Mouse (Mus musculus) testis, adult 2 months (tissue): ENCODE data around the gene Gm20388. TPM values are rescaled to one million over a fixed set of nuclear protein-coding genes. Genes with fewer than 3 reads are reported as not detected.
A peak's percentile ranks its signal among the peaks of the same experiment; 100 is the strongest.

Experiments
- H3K27ac ChIP-seq: fragments of 200-500 bp; 2 replicates; pipeline ENCODE4 v1.5.1; 2012; ENCODE audit warnings: low read depth, low read length; ENCODE audit not compliant: control insufficient read depth, insufficient read depth
- H3K27me3 ChIP-seq: fragments of 200-500 bp; 2 replicates; pipeline ENCODE4 v1.6.1; 2012; ENCODE audit warnings: mild to moderate bottlenecking, low read length, moderate library complexity; ENCODE audit not compliant: control insufficient read depth, insufficient read depth
- H3K36me3 ChIP-seq: fragments of 200-500 bp; 2 replicates; pipeline ENCODE4 v1.6.1; 2012; ENCODE audit warnings: mild to moderate bottlenecking, low read length; ENCODE audit not compliant: control insufficient read depth, insufficient read depth
- H3K4me1 ChIP-seq: fragments of 200-500 bp; 2 replicates; pipeline ENCODE4 v1.6.1; 2012; ENCODE audit warnings: low read length; ENCODE audit not compliant: control insufficient read depth, insufficient read depth
- H3K4me3 ChIP-seq: fragments of 200-500 bp; 2 replicates; pipeline ENCODE4 v1.5.1; 2012; ENCODE audit warnings: low read depth, mild to moderate bottlenecking, low read length, moderate library complexity, mixed read lengths; ENCODE audit not compliant: control insufficient read depth
- CTCF ChIP-seq: fragments of 200-500 bp; IDR thresholded peaks from 2 replicates; pipeline ENCODE4 v1.5.1; 2012; ENCODE audit warnings: low read depth, mild to moderate bottlenecking, inconsistent platforms, low read length, moderate library complexity; ENCODE audit not compliant: control insufficient read depth, insufficient read depth, insufficient replicate concordance
- POLR2A ChIP-seq: fragments of 200-500 bp; IDR thresholded peaks from 2 replicates; pipeline ENCODE4 v1.6.1; 2012; ENCODE audit warnings: low read depth, mild to moderate bottlenecking, inconsistent platforms, low read length, moderate library complexity; ENCODE audit not compliant: control insufficient read depth
- polyA plus RNA-seq: library from polyadenylated mRNA; depleted of rRNA; stranded (reverse); fragments of >200 nt; gene quantifications from 2 replicates; pipeline ENCODE4 v1.2.3, GENCODE M21; 2012

Gm20388 gene
- polyA plus RNA-seq, 1 experiment = 5.6 TPM

DNA sequence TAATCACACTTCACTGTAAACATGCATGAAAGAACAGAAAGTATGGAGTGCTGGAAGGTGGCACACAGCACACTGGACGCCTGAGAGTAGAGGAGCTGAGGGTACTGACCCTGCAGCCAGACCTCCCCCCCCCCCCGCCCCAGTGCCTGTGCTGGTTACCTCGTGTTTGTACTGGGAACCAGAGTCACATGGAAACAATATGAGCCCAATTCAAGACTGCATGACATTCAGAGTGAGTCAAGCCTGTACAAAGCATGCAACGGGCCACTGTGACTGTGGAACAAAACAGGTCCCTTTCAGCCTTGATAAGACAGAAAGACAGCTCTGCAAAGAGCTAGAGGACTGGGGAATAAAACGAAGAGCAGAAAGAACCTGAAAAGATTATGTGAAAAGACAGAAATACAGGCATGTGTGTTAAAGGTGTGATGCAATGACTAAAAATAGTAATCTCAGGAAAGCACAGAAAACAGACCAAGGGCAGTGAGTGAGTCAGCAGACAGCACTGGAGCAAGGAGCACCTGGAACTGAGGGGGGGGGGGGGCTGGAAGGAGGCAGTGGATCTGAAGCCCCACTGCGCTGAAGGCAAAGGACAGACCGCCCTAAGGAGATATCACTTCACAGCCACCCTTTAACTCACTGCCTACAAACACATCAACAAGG, 3012.9 kb downstream of the Gm20388 start:
- TF ChIP-seq POLR2A = no peak
- no peak for TF ChIP-seq CTCF
- Histone ChIP-seq H3K4me3 (no peak overlapping the region), H3K27ac (no peak overlapping the region)

DNA sequence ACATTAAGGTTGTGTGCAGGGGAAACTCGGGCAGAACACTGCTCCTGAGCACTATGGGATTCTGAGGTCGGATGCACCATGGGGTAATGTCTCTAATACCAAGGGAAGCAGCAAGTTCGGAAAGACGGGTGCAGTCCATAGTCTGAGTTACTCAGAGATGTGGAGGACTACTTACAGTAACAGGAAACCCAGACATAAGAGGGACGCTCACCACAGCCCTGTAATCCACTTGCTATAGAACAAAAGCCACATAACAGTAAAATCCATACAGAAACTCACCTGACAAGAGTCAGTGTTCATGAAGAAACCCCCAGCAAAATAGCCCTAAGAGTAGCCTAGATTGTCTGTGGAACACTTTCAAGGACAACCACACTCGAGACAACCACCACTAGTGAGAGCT, 3013.4 kb downstream of the Gm20388 start:
- no peak overlapping the region for H3K4me3 ChIP-seq
- no peaks in the 10 kb centered on the region for H3K27me3 ChIP-seq
- no peaks in the 10 kb centered on the region for H3K4me1 ChIP-seq
- no peaks in the 10 kb centered on the region for H3K36me3 ChIP-seq
- TF ChIP-seq CTCF = no peak
- TF ChIP-seq POLR2A = no peak
- no peak overlapping the region for H3K27ac ChIP-seq

More for the DNA sequence above, 3012.9 kb downstream of the Gm20388 start:
- no peaks in the 10 kb centered on the region for H3K4me1 ChIP-seq
- H3K27me3 ChIP-seq = no peaks in the 10 kb centered on the region
- H3K36me3 ChIP-seq = no peaks in the 10 kb centered on the region

DNA sequence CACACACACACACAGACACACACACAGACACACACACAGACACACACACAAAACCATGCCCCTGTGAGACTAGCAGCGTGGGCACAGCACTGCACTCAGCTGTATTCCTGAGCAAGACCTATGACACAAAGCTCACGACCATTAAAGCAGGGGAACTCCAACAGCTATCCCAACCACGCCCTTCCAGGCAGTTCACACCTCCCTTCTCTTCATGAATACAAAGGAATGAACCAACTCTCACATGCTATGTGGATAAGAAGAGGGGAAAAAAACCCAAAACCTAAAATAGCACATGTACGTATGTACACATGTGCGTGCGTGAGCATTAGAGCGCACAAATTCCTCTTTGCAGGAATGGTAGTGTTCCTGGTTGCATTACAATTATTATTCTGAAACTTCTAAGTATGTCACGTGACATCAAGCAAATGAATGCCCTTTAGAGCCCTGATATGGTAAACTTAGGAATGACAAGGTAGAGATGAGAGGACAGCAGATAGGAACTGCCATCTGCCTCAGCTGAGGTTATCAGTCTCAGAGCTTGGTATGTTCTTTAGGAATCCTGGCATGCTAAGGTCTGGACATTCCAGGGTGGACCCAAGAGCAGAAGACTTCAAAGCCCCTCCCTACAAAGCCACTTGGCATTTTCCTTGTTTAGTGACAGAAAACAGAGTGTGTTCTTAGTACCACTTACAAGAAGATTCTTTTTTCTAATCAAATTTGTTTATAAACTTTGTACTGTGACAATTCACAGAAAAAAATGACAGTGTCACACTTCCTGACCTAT, 3015.5 kb downstream of the Gm20388 start:
- TF ChIP-seq CTCF = no peak
- TF ChIP-seq POLR2A = no peak
- Histone ChIP-seq H3K27me3 (no peaks in the 10 kb centered on the region), H3K4me3 (no peak overlapping the region), H3K36me3 (no peaks in the 10 kb centered on the region), H3K4me1 (no peaks in the 10 kb centered on the region), H3K27ac (no peak overlapping the region)

DNA sequence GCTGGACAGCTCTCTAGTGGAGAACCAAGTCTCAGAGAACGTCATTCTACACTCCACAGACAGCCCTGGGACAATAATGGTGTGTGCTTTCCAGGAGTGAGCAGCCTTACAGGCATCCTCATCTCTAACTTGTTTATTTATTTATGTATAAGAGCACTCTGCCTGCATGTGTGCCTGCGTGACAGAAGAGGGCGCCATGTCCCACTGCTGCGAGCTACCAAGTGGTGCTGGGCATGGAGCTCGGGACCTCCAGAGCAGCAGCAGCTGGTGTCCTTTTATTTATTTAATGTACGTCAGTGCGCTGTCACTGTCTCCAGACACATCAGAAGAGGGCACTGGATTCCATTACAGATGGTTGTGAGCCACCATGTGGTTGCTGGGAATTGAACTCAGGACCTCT, 3016.1 kb downstream of the Gm20388 start:
- Histone ChIP-seq H3K27ac (no peak overlapping the region), H3K4me3 (no peak overlapping the region)

DNA sequence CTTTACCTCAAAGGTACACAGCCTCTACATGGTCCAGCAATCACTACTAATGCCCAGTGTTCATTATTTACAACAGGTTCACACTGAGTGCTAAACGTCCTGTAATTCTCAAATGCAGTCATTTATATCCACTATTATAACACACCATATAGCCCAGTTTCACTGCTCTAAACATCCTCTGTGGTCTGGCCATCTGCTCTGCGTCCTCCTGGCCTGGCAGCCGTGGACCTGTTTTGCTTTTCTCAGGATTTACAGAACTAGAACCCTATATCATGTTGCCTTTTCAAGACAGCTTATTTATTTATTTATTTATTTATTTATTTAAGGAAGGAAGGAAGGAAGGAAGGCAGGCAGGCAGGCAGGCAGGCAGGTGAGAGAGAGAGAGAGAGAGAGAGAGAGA, 3017.2 kb downstream of the Gm20388 start:
- no peak overlapping the region for H3K4me3 ChIP-seq
- no peak overlapping the region for H3K27ac ChIP-seq
- no peaks in the 10 kb centered on the region for H3K36me3 ChIP-seq
- TF ChIP-seq POLR2A (no peak), CTCF (no peak)
- no peaks in the 10 kb centered on the region for H3K4me1 ChIP-seq
- H3K27me3 ChIP-seq = no peaks in the 10 kb centered on the region

More for the DNA sequence above, 3016.1 kb downstream of the Gm20388 start:
- H3K36me3 ChIP-seq = no peaks in the 10 kb centered on the region
- peak; percentile 46; the same call in 1 of the 2 replicates for TF ChIP-seq CTCF
- no peak for TF ChIP-seq POLR2A
- H3K4me1 ChIP-seq = no peaks in the 10 kb centered on the region
- no peaks in the 10 kb centered on the region for H3K27me3 ChIP-seq

DNA sequence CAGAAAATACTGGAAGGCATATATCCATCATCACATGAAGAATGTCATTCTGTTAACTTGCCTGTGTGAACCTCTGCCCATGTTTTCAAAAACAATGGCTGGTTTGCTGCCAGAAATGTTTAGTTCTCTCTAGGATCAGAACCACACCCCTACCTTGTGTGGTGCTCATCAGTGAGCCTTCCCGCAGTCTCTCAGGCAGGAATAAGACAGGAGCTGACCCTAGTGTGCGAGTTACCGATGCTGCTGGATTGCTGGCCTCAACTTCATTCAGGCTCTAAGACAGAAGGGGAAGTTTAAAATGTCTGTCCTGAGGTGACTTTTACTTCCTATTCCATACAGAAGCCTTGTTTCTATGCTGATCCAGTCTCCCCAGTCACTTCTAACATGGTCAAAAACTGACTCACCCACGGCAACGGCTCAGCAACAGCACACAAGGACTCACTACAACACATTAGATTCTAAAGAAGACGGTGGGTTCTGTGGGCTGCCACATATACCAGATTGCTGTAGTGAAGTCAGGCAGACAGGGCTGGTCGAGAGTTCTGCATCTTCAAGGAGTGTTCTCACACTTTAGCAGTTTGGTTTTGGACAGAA, 3018.1 kb downstream of the Gm20388 start:
- H3K27ac ChIP-seq = no peak overlapping the region
- no peaks in the 10 kb centered on the region for H3K27me3 ChIP-seq
- no peaks in the 10 kb centered on the region for H3K36me3 ChIP-seq
- no peaks in the 10 kb centered on the region for H3K4me1 ChIP-seq
- H3K4me3 ChIP-seq = no peak overlapping the region
- TF ChIP-seq POLR2A = no peak
- no peak for TF ChIP-seq CTCF
